ENCODE assay signal across 8 mouse cellular contexts in the genomic region with DNA sequence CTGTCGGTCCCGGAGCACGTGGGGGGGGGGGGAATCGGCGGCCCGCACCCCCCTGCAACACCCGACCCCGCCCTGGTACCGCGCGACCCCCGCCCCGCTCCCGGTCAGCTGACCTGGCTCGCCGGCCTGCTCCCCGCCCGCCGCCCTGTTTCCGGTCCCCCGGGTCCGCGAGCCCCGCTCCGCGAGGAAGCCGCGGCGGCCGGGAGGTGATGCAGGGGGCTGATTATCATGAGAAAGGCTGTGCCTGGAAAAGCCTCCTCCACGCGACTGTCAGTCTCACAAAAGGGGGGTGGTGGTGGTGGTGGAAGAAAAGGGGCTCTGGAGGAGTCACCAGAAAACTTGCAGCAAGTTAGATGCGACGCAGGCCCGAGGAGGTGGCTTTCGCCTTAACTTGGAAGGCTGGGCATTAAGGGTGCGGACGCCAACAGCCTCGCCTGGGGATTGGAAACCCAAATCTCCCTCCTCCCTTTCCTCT. TPM values are rescaled to one million over a fixed set of nuclear protein-coding genes. Genes with fewer than 3 reads are reported as not detected.
DNase-seq lines count a peak whose midpoint lies in the region; ATAC-seq and TF ChIP-seq lines count a peak whose summit lies in the region.

Gene Zeb2, minus strand, starts transcription at position 309 of the 475 bp plus-strand sequence.

- intact Hi-C loops in gastrocnemius, adult 2 months (cut with DNase I) = loop anchor here (5.0 to 10.0 kb wide), 3 partner anchors 165 to 1325 kb away; no protein-coding TSS in a partner anchor

- peak within 1 kb of the TSS; percentile 69 for H3K9ac ChIP-seq in hindbrain, embryonic 14.5 days

- H3K4me3 ChIP-seq in gastrocnemius, adult 2 months = peak within 1 kb of the TSS; percentile 93
- peak within 1 kb of the TSS; percentile 66 for H3K4me3 ChIP-seq in hindbrain, embryonic 14.5 days (replicated peaks; ENCODE audit: low read length)
- peak within 1 kb of the TSS; percentile 50 for H3K4me3 ChIP-seq in macrophage (ENCODE audit: inconsistent target)

- no peaks in the 10 kb centered on the region for H3K27me3 ChIP-seq in hindbrain, embryonic 14.5 days (ENCODE audit: control insufficient read depth, insufficient read depth, low read length)

- no peaks in the 10 kb centered on the region for H3K36me3 ChIP-seq in hindbrain, embryonic 14.5 days (replicated peaks; ENCODE audit: control insufficient read depth, insufficient read depth)
- no peaks in the 10 kb centered on the region for H3K36me3 ChIP-seq in macrophage (ENCODE audit: inconsistent target)

- WGBS in hindbrain, embryonic 14.5 days = 0% methylated on average over 23 of the region's 39 CpGs
- WGBS in macrophage (ENCODE audit: missing documents) = under 1% methylated on average over 31 of the region's 39 CpGs

- peak within 1 kb of the TSS; percentile 99 for H3K27ac ChIP-seq in gastrocnemius, adult 2 months
- peak within 1 kb of the TSS; percentile 86 for H3K27ac ChIP-seq in hindbrain, embryonic 14.5 days
- peak within 1 kb of the TSS; percentile 98 for H3K27ac ChIP-seq in macrophage

- H3K4me1 ChIP-seq in hindbrain, embryonic 14.5 days (replicated peaks; ENCODE audit: control insufficient read depth, insufficient read depth, low read length) = peaks cover 14% of the 10 kb centered on the region; the same call in 1 of the 2 replicates

- peaks cover 51% of the 10 kb centered on the region for H3K79me2 ChIP-seq in macrophage (ENCODE audit: inconsistent target)

- H3K9me3 ChIP-seq in hindbrain, embryonic 14.5 days (ENCODE audit: control insufficient read depth, low read length) = no peaks in the 10 kb centered on the region

- peak within 1 kb of the TSS; percentile 90 for H3K4me2 ChIP-seq in hindbrain, embryonic 14.5 days (replicated peaks)

- no peak for TF ChIP-seq CTCF in gastrocnemius, adult 2 months (IDR thresholded peaks at IDR 0.05)

- ATAC-seq in hindbrain, embryonic 14.5 days (ENCODE audit: low FRiP score) = peak; percentile 78

- DNase-seq in Muller cell, postnatal 12 days (ENCODE audit: inconsistent ontology term) = peak; percentile 77
- peak; percentile 53 to 55 for DNase-seq in cerebellum, postnatal 25 days
- DNase-seq in gastrocnemius, adult 2 months = peak; percentile 88
- DNase-seq in hindbrain, embryonic 14.5 days (ENCODE audit: low spot score) = no peak
- DNase-seq in left cerebral cortex, adult 8-10 months (ENCODE audit: low spot score in 2 of 2) = peak in 1 of 2 experiments; percentile 60
- peak; percentile 84 to 85 for DNase-seq in right cerebral cortex, postnatal 10 days (ENCODE audit: low spot score in 2 of 2)
- no peak for DNase-seq in c-Kit-positive CD71-positive TER-119-positive erythroid progenitor cells, embryonic 14.5 days (ENCODE audit: low spot score)

RNA-seq across cellular contexts. Expression of gene Zeb2, which starts in this region (rescaled TPM):
- 10 to 100 TPM; 31.3 to 41.6 TPM for total RNA-seq in gastrocnemius, adult 2 months (2021)
- polyA plus RNA-seq in hindbrain, embryonic 14.5 days (2014; fragmentation: Nextera tagmentation; extraction: Ambion mirVana) = 38.8 and 41.9 TPM in 2 replicates
- 100 to 1,000 TPM; 162 to 184 (median 166) TPM for total RNA-seq in left cerebral cortex, adult 8-10 months (2022)
- total RNA-seq in macrophage (2018; cell fraction: chromatin; rRNA removed) = 1,000 to 10,000 TPM; 2,413 to 6,939 (median 3,772) TPM
- total RNA-seq in macrophage (2018; cell fraction: cytosol; rRNA removed) = 100 to 1,000 TPM; 305 to 558 (median 425) TPM
- total RNA-seq in macrophage (2018; cell fraction: nucleus; rRNA removed) = 1,000 to 10,000 TPM; 1,334 to 4,677 (median 2,196) TPM
- 134 to 164 TPM (median 138 TPM) in 3 replicates for polyA plus RNA-seq in macrophage (2018)

Comparison
In these comparisons a context has a peak if more than half of its experiments do, and no peak if none do; other contexts are left out.
1. DNase-seq: peak in Muller cell, postnatal 12 days (single experiment), cerebellum, postnatal 25 days (2 of 2), gastrocnemius, adult 2 months (single experiment) and right cerebral cortex, postnatal 10 days (2 of 2); none in hindbrain, embryonic 14.5 days (single experiment) and c-Kit-positive CD71-positive TER-119-positive erythroid progenitor cells, embryonic 14.5 days (single experiment).
2. Peak in every context shown above with its lines, with median percentiles within 50 percentile points of each other: H3K27ac ChIP-seq and H3K4me3 ChIP-seq.